Mouse (Mus musculus) lung, postnatal 0 days (tissue): ENCODE results near the gene Cux1.

Experiments used
- CTCF ChIP-seq: IDR thresholded peaks from 2 replicates; pipeline ENCODE4 v1.5.1; 2016; ENCODE audit warnings: antibody characterized with exemption, mild to moderate bottlenecking
- EP300 ChIP-seq: IDR thresholded peaks from 2 replicates; pipeline ENCODE4 v1.6.1; 2016; ENCODE audit warnings: antibody characterized with exemption, mild to moderate bottlenecking, control low read depth

GRCm38 (mm10) chr5:136377101-136377500 is 190.2 kb downstream of the Cux1 start:
- TF ChIP-seq EP300 (no peak), CTCF (no peak)
